Mouse (Mus musculus) CD8-positive naive resting alpha-beta T cell, adult 2 months (primary cell): ENCODE results near the gene Cacna1s.

Experiments used
- DNase-seq, 2 experiments: peaks; one replicate each; pipeline ENCODE4 v3.0.0; 2022; ENCODE audit warnings: low read depth in 2 of 2, low spot score in 2 of 2

Gene Cacna1s

GRCm38 (mm10) chr1:136135046-136135445 lies 82.5 kb downstream of the Cacna1s start:
- DNase-seq, result peak; percentile 78 to 83

- DNase-seq, result no peak
These were observed 83.4 kb downstream of the Cacna1s start for GRCm38 (mm10) chr1:136135777-136136444.

- no peak for DNase-seq
These were observed 84.0 kb downstream of the Cacna1s start for GRCm38 (mm10) chr1:136136547-136136946.

- DNase-seq, result no peak
These were observed 84.6 kb downstream of the Cacna1s start for GRCm38 (mm10) chr1:136137071-136137531.

GRCm38 (mm10) chr1:136137575-136137974 lies 85.0 kb downstream of the Cacna1s start:
- no peak for DNase-seq

- no peak for DNase-seq
These were observed 85.8 kb downstream of the Cacna1s start for GRCm38 (mm10) chr1:136138191-136138830.

- peak; percentile 79 to 82 for DNase-seq
These were observed 87.6 kb downstream of the Cacna1s start for GRCm38 (mm10) chr1:136139990-136140640.

GRCm38 (mm10) chr1:136141176-136141950 lies 88.8 kb downstream of the Cacna1s start:
- no peak for DNase-seq

- DNase-seq, result no peak
These were observed 89.8 kb downstream of the Cacna1s start for GRCm38 (mm10) chr1:136142336-136142735.

- DNase-seq, result no peak
These were observed 91.0 kb downstream of the Cacna1s start for GRCm38 (mm10) chr1:136143514-136143913.

GRCm38 (mm10) chr1:136149702-136150101 lies 97.2 kb downstream of the Cacna1s start:
- no peak for DNase-seq

- no peak for DNase-seq
These were observed 98.8 kb downstream of the Cacna1s start for GRCm38 (mm10) chr1:136151371-136151770.

GRCm38 (mm10) chr1:136156304-136156703 lies 103.8 kb downstream of the Cacna1s start:
- no peak for DNase-seq

- no peak for DNase-seq
These were observed 104.4 kb downstream of the Cacna1s start for GRCm38 (mm10) chr1:136156951-136157350.

- DNase-seq, result no peak
These were observed 107.3 kb downstream of the Cacna1s start for GRCm38 (mm10) chr1:136159830-136160229.

- no peak for DNase-seq
These were observed 107.7 kb downstream of the Cacna1s start for GRCm38 (mm10) chr1:136160297-136160696.

GRCm38 (mm10) chr1:136160930-136161329 lies 108.4 kb downstream of the Cacna1s start:
- DNase-seq, result no peak

GRCm38 (mm10) chr1:136161333-136161921 lies 108.9 kb downstream of the Cacna1s start:
- no peak for DNase-seq

GRCm38 (mm10) chr1:136165436-136165835 lies 112.9 kb downstream of the Cacna1s start:
- DNase-seq, result no peak

GRCm38 (mm10) chr1:136167657-136168056 lies 115.1 kb downstream of the Cacna1s start:
- no peak for DNase-seq
